11 mouse cellular contexts compared by ENCODE assay signal in genomic region chr7:67352989-67353388, GRCm38 (mm10).
"Had no signal": no experiment of that assay in that cellular context is flagged by ENCODE, and none has a peak within 500 bp of the region (broad histone marks: within the 10 kb centered on the region; RNA-seq: fewer than 3 reads in every experiment).

No protein-coding gene starts in this region.

- H3K9ac ChIP-seq: limb, embryonic 15.5 days; liver, embryonic 14.5 days; neural tube, embryonic 12.5 days; stomach, embryonic 15.5 days had no signal

- H3K27me3 ChIP-seq: limb, embryonic 15.5 days; neural tube, embryonic 12.5 days; stomach, embryonic 15.5 days had no signal

- H3K9me3 ChIP-seq: limb, embryonic 15.5 days; stomach, embryonic 15.5 days had no signal

- DNase-seq: kidney, adult 11 months; kidney, adult 9 months; kidney, postnatal 36 days; lung, adult 18-20 months; midbrain, embryonic 14.5 days had no signal

- H3K4me2 ChIP-seq: limb, embryonic 15.5 days; neural tube, embryonic 12.5 days; stomach, embryonic 15.5 days had no signal

- H3K27ac ChIP-seq: kidney, postnatal 0 days; limb, embryonic 15.5 days; liver, embryonic 14.5 days; neural tube, embryonic 12.5 days; stomach, embryonic 15.5 days had no signal

- H3K4me1 ChIP-seq: limb, embryonic 15.5 days; neural tube, embryonic 12.5 days; stomach, embryonic 15.5 days had no signal

- H3K36me3 ChIP-seq: neural tube, embryonic 12.5 days; stomach, embryonic 15.5 days had no signal

- H3K4me3 ChIP-seq: limb, embryonic 15.5 days; myocyte; neural tube, embryonic 12.5 days; stomach, embryonic 15.5 days had no signal
